Mouse (Mus musculus) heart, adult 11 months (tissue): ENCODE measurements around the gene Gdf3.
"Not testable (repeated sequence)": the region's sequence is repeated elsewhere in the genome, so short reads cannot be mapped to it uniquely, and the experiment has no call there.

Experiments
- DNase-seq: peaks from one replicate; pipeline ENCODE4 v3.0.0; 2022

The Gdf3 gene

DNA sequence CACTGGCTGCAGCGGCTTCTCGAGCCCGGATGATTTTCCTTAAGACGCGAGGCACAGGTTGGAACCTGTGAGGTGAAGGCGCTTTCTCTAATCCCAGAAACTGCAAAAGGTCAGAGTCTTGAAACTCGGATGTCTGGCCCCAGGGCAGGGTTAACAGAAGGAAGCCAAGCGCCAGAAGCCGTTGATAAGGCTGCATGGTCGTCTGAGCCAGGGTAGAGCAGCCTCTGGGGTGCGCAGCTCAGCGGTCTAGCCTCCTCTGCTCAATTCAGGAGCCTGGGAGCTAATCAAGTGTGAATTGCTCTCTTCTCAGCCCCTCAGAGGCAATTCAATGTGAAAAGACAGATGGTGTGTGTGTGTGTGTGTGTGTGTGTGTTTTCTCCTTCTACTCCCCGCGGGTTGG is at the start of gene Gdf3:
Gdf3 (minus strand) TSS at position 317 of the 400 bp plus-strand sequence.
- DNase-seq = no peak

DNA sequence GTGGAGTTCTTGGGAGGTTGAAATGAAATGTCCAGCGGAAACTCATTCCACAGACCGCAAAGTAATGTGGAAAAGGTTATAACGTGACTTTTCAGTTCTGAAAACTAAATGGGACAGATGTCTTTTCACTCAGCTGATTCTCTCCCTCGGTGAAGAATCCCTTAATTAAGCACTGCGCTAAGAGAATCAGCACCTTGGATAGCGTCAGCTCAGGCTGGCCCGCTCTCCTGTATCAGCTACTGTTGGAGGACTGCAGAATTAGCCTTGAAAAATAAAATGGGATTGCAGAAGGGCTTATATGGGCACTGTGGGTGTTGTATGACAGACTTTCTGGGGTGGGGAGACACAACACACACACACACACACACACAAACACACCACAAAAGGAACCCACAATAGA is 49.7 kb upstream of the Gdf3 start:
- peak; percentile 50 for DNase-seq

DNA sequence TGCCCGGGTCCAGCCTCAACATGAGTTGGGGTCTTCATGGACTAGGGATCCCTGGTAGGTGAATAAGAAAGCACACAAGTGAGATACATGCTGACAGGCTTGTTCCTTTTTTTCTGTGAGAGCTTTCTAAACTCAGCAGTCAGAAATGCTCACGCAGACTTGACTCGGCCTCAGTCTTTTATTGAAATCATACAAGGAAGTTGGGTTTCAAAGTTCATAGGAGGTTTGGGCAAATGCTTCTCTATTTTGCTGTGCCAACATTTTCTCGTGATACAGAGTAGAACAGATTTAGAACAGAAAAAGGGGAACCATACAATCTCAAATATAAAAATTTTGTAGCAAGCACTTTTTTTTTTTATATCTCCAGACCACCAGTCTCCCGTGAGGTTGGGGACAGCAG is 47.7 kb upstream of the Gdf3 start:
- peak; percentile 95 for DNase-seq

DNA sequence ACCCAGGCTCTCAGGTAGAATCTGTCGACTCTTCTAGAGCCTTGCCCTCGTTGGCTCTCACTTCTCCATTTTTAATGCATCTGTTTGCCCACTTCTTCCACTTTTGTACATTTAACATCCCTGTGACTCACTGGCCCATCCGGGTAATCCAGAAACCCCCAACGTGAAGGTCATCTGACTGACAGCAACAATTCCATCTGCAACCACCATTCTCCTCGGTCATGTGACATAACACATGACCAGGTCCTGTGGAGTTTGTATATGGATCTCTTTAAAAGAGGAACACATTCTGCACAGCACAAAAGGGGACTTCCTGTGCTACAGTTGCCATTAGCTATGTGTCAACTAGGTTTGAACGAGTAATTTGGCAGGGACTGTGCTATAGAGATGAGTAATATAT is 44.4 kb upstream of the Gdf3 start:
- peak; percentile 98 for DNase-seq

DNA sequence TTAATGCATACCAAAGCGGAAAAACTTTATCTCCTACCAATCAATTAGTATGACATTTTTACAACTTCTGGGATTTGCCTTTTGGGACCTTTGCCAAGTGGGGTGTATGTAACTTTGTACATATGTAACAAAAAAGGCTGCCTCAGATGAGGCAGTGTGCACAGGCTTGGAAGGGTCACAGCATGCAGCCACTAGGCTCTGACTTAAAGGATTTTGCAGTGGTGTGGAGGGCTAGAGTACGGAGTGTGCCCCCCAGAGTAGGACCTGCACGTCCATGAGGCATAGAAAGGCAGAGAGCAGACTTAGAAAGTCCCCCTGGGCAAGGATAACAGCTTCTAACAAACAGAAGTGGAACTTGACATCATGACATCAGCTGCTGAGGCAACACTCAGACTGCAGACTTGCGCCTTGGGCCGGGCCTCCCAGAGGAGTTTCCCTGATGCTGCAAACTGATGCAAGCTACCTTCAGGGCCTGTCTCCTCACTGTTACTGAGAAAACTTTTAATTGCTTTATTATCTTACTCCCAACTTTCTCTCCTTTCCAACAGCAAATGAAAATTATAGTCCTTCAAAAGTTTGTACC is 40.6 kb upstream of the Gdf3 start:
- peak; percentile 95 for DNase-seq

DNA sequence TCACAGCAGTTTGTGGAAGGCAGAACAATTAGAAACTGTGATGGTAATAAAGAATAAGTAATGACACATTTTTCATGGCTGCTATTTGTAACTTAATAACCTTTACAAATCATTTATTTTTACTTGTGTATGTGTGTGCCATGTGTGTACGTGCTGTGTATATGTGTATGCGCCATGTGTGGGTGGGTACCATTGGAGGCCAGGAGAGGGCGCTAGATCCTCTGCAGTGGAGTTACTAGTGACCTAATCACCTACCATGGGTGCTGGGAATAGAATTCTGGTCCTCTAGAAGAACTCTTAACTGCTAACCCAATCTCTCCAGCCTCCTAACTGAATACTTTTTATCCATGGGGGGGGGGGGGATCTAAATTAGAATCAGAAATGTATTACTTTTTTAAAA is 40.0 kb upstream of the Gdf3 start:
- peak; percentile 44 for DNase-seq

DNA sequence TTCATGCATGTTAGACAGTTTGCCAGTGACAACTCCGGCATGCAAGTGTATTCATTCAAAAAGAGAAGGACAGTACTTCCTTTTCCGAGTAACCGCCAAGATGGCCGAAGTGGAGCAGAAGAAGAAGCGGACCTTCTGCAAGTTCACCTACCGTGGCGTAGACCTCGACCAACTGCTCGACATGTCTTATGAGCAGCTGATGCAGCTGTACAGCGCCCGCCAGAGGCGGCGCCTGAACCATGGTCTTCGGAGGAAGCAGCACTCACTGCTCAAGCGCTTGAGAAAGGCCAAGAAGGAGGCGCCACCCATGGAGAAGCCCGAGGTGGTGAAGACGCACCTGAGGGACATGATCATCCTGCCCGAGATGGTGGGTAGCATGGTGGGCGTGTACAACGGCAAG is 34.3 kb upstream of the Gdf3 start:
- DNase-seq = not testable (repeated sequence)

DNA sequence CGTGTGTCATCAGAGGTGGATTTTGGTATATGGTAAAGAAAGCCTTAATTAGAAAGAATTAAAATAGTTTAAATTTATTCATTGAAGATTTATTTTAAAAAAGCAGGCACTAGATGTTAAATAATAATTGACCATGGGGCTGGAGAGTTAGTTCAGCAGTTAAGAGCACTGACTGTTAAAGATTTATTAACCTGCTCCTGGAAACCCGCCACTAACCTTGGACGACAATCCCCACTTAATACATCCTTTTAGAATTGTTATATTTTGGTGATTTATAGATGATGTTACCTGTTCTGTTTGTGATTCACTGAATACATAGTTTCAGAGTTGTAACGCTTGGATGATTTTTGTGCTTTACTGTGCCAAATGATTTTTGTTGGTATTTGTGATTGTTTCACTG is 27.7 kb upstream of the Gdf3 start:
- DNase-seq = not testable (repeated sequence)

DNA sequence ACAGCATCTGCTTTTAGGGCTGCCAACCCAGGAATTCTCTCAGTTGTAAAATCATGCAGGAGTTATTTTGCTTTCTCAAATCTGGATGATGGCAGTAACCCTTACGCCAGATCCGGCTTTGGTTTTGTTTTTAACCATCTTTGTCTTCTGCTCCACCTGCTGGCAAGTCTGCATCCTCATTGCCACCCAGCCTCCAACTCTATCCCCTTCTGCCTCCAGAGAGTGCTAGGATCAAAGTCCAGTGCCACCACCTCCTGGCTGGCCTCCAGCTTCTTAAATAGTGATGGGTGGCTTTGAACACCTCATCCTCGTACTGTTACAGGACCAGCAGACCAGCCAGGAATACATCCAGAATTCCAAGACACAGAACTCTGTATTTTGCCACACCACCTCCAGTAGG is 26.8 kb upstream of the Gdf3 start:
- peak; percentile 91 for DNase-seq

DNA sequence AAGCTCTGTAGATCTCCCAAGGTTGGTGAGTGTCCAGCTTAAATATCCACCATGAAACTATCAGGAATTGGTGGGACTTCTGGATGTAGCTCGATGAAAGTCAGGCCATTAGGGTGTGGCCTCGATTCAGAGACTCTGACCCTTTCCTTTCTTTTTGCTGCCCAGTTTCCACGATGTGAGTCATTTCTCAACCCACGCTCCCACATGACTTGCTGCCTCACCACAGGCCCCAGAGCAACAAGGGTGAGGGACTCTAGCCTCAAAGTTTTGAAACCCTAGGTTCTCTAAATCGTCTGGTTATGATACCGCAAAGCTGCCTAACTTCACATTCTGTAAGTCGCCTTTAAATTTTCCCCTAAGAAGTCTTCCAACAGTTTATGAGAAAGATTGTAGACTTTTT is 25.4 kb upstream of the Gdf3 start:
- peak; percentile 95 for DNase-seq

DNA sequence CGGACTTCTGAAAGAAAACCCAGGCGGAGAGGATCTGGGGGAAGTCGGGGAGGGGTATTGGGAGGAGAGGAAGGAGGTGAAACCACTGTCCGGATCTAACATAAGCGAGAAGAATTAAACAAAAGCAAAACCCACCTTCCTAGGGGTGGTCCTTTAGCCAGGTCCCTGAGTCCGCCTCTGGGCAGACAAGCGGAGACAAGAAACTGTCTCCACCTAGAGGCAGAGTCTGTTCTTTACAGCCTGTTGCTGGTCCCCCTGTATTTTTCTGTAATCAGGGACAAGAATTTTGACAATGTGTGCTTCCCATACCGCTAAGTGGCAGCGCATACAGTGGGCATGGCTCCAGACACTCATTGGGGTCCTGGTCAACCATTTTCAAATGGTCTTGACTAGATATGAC is 23.5 kb upstream of the Gdf3 start:
- peak; percentile 92 for DNase-seq

DNA sequence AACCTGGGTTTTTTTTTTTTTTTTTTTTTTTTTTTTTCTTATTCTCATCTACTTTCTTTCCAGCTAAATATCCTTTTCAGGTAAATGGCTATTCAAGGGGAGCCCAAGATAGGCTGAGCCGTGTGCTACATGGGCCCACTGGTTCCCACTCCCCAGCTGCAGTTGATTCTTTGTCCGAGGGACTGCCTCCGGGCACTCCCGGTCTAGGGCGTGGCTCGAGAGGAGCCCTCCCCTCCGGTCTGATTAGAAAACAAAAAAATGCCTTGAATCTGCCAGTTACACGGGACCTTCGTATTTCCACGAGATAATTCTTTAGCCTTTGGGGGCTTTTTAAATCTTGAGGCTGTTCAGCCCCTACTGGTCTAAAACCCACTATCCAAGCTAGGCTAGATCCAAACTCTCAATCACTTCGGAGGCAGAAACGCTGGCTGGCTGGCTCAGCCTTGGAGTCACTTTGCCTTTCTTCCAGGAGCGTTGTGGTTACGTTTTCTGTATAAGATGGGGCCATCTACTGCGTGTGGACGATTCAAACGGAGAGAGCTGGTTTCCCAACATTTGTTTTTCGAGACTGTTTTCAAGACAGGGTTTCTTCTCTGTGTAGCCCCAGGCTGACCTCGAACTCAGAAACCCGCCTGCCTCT is 17.7 kb upstream of the Gdf3 start:
- DNase-seq = no peak

DNA sequence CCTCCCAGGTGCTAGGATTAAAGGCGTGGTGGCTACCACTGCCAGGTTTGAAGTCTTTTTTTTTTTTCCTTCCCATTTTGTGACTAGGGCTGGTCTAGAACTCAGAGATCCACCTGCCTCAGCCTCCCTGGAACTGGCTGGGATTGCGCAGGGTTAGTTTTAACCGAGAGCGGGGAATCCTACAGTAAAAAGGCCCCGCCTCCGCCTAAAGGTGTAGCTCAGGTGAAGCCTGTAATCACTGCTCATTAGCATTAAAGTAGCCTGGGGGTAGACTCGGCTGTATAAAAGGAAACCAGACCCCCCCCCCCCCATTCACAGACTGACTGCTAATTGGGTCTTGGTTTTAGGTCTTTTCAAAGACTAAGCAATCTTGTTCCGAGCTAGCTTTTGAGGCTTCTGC is 16.2 kb upstream of the Gdf3 start, which contains the start of gene Dppa3:
Dppa3 (plus strand) TSS at position 301 of the 400 bp plus-strand sequence.
- no peak for DNase-seq

DNA sequence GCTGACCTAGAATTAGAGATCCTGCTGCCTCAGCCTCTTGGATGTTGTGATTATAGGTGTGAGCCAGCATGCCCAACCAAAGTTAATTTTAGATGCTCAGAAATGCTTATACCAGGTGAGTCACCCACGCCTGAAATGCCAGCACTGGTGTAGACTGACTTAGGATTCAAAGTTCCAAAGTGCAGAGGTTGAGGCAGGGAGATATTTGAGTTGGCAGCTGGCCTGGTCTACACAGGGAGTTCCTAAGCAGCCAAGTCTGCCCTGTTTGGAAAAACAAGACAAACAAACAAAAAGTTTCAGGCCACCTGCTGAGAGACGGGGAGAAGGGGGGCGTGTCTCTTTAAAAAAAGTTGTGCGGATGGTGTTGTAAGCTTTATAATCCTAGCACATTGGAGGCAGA is 15.3 kb upstream of the Gdf3 start:
- DNase-seq = no peak

DNA sequence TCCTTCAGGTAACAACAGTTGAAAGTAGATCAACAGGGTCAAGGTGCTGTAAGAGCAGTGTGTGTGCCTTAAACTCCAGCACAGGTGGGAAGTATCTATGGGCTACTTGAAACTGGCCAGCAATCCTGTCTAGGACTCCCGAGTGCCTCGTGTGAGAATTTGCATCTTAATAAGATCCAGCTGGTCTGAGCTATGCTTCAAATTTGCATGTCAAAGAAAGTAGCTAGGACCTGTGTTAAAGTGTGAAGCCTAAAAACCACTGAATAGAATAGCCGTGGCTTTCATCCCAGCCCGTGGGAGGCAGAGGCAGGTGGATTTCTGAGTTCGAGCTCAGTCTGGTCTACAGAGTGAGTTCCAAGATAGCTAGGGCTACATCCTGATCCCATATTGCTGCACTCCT is 14.6 kb upstream of the Gdf3 start:
- DNase-seq = no peak

DNA sequence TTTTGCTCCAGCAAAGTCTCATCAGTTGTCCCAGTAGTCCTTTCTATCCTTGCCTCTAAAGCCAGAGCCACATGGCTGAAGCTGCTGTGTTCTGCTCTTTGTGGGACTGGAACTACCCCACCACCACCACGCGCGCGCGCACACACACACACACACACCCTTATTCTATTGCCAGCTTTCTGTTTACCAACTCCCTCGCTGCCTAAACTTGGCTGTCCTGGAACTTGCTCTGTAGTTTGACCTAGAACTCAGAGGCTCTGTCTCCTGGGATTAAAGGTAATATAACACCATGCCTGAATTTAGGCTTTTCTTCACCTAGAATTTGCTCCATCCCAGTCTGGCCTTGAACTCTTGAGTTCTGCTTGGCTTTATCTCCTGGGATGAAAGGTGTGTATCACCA is 11.2 kb upstream of the Gdf3 start:
- no peak for DNase-seq

DNA sequence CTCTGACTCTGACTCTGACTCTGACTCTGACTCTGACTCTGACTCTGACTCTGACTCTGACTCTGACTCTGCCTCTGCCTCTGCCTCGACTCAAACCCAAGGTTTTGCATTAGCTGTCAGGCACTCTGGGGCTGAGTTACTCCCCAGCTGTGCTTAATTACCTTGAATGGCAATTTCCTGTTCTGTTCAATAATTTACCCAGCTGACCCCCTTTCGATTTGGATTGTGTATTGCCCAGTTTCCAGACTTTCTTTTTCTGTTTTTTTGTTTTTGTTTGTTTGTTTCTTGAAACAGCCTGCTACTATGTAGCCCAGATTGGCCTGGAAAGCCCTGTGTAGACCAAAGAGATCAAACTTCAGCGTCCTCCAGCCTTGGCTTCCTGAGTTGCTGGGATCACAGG is 6.1 kb upstream of the Gdf3 start:
- no peak for DNase-seq

DNA sequence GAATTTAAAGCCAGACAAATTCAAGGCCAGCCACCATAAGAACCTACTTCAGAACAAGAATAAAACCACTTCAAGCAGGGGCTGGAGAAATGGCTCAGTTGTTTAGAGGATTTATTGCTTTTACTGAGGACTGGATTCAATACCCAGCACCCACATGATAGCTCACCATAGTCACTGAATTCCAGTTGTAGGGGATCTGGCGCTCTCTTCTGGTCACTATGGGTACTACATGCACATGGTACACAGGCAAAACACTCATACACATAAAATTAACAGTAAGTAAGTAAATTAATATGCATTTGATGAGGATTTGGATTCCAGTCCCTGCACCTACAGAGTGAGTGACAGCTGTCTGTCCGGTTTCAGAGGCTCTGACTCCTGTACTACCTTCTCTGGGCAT is 4.2 kb upstream of the Gdf3 start:
- DNase-seq = no peak

DNA sequence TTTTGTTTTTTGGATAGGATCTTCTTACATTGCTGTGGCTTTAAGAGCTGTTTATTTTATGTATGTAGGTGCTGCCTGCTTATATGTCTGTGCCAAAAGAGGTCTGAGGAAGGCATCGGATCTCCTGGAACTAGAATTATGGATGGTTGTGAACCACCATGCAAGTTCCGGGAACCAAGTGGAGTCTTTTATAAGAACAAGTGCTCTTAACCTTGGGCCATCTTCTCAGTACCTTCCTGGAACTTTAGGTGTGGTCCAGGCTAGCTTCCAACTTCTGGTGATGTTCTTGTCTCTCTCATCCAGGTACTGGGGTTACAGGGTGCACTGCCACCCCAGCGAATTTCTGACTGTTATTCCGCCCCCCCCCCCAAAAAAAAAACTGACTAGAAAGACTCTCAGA is 2.5 kb upstream of the Gdf3 start:
- no peak for DNase-seq

DNA sequence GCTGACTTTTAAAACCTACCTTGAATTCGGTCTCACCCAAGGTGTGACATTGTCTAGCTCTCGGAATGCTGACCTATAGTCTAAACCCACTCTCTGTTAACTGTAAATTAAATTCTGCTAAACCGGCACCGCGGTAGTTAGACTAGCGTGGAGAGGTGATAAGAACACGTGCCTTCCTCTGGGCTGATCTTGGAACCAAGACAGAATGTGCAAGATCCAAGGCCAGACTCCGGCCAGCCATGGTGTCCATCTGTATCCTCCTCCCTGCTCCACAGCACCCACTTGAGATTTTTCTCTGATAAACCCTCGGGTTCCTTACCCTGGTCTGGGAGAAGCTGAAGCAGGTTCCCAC is 534 bp downstream of the Gdf3 start:
- no peak for DNase-seq

DNA sequence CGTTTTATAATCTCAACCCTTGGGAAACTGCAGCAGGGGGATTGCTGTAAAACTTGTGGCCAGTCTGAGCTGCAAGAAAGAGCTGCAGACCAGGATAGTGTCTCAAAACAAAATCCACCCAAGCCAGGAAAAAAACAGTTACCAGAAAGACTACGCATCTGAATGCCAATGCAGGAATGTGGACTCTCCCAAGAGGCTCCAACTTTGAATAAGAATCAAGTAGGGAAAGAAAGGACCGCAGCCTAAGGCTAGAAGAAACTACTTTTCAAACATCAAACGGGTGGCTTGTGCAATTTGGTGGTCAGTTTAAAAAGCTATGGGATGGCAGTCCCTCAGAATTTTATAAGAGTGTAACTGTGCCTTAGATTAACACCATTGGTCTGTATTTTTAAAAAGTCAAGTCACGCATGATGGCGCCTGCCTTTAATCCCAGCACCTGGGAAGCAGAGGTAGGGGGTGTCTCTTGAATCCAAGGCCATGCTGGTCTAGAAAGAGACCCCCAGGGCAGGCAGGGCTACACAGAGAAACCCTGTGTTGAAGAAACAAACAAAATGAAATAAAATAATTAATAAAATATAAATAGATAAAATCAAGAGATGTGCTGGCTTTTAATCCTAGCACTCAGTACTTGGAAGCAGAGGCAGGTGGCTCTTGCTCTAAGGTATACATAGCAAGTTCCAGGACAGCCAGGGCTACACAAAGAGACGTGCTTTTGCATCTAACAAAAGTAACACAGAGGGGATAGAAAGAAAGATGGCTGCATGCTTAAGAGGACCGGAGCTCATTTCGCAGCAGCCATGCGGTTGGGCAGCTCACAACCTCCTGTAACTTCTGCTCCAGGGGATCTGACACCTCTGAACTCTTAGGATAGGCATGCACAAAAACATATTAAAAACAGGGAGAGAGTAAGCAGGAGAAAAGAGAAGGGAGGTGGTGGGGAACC is 1.2 kb downstream of the Gdf3 start:
- DNase-seq = no peak

DNA sequence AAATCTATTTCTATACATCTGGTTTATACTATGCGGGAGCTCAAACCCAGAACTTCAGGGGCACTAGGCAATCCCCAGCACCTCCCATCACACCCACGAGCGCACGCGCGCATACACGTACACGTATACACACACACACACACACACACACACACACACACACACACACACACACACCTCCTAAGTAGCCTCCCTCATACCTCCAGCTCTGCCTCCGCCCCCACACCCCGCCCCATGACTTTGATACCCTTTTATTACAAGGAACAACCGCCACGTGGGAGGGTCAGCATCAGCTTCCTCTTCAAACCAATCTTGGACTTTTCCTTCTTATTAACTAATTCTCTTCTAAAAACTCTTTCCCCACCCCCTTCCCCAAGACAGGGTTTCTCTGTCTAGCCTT is 2.2 kb downstream of the Gdf3 start:
- DNase-seq = no peak

DNA sequence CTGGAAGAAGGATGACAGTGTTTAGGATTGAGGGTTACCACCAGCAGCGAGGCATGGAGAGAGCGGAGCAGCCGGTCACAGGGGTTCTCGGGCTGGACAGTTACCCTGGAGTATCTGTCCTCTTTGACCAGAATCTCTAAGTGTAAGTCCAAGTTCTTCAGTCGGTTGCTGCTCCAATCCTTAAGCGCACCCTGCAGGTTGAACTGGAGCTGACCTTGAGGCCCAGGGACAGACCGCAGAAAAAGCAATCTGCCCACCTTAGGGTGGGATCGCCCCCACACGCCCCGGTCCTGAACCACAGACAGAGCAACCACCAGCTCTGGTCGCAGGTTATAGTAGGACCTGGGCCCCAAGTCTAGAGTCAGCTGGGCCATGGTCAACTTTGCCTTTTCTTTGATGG is 3.2 kb downstream of the Gdf3 start:
- DNase-seq = no peak

DNA sequence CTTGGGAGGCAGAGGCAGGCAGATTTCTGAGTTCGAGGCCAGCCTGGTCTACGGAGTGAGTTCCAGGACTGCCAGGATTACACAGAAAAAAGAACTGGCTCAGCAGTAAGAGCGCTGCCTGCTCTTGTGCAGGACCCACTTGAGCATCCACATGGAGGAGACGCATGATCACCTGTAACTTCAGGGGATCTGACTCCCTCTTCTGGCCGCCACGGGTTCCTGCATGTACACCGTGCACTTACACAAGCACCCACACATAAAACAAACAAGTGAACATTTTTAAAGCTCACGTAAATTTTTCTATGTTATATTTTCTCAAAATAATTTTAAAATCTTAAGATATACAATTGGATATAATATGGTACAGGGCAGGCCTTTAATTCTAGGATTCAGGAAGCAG is 4.4 kb downstream of the Gdf3 start:
- DNase-seq = no peak
